Mouse (Mus musculus): ENCODE data around the gene Tns3. TPM values are rescaled to one million over a fixed set of nuclear protein-coding genes. Genes with fewer than 3 reads are reported as not detected.
A peak's percentile ranks its signal among the peaks of the same experiment; 100 is the strongest.

Tns3 gene
- total and polyA plus RNA-seq, 2 experiments: 12.8 to 15.3 TPM

DNA sequence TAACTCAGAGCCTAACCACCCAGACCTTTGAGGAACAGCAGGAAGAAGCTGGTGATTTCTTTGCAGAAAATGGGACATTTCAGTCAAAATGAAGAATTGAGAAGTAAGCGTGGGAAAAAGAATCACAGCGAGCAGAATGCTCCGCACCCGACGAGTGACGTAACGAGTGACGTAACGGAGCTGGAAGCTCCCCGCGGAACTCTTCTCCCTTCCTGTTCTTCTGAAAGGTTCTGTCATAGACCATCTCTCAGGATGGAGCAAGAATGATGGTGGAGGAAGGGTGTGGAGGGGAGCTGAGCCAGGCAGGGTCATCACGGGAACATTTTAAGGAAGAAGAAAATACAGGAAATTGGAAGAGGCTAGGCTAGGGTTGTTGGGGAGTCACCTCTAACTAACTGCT is 54.5 kb downstream of the Tns3 start:
- TF ChIP-seq POLR2A (IDR thresholded peaks at IDR 0.05; ENCODE audit: extremely low read depth, insufficient read depth, low read length): no peak
- no peak for TF ChIP-seq CTCF (IDR thresholded peaks at IDR 0.05; ENCODE audit: low read depth, low read length)
- no peaks in the 10 kb centered on the region for H3K27me3 ChIP-seq (ENCODE audit: control insufficient read depth, insufficient read depth, low read length)
- no peak overlapping the region for H3K4me3 ChIP-seq (ENCODE audit: insufficient read depth, low read depth, low read length)
- WGBS: 71% methylated on average over 12 of the region's 12 CpGs
- no peak overlapping the region for H3K9ac ChIP-seq (ENCODE audit: low read depth, low read length)
- peaks cover 13% of the 10 kb centered on the region for H3K4me1 ChIP-seq (ENCODE audit: control insufficient read depth, insufficient read depth, low read length)
- no peak overlapping the region for H3K27ac ChIP-seq (replicated peaks; ENCODE audit: insufficient read depth, low read depth, low read length)
- H3K79me2 ChIP-seq (ENCODE audit: control insufficient read depth, insufficient read depth, low read length): peaks cover 3% of the 10 kb centered on the region; the same call in 1 of the 2 replicates
- DNase-seq (ENCODE audit: extremely low read depth, low read depth, low spot score): peak; percentile 18
- no peaks in the 10 kb centered on the region for H3K36me3 ChIP-seq (ENCODE audit: control insufficient read depth, insufficient read depth, low read length)

DNA sequence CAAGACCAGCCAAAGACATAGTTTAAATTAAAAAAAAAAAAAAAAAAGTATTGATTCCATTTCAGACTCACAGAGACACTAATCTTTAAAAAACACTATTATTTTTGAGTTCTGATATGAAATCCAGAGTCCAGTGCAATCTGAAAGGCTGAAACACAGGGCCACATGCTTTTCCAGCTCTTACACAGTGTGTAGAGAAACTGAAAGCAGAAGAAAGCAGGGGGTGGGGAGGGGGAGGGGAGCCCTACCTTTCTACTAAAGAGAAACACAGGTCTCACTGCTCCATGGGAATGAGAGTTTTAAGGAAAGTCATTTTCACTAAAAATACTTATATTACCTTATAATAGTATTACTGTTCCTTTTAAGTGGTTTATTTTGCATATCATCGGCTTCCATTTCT is 57.2 kb downstream of the Tns3 start:
- WGBS: 95% methylated on average over 1 of the region's 1 CpGs
- no peaks in the 10 kb centered on the region for H3K36me3 ChIP-seq (ENCODE audit: control insufficient read depth, insufficient read depth, low read length)
- no peak for DNase-seq (ENCODE audit: extremely low read depth, low read depth, low spot score)
- no peak overlapping the region for H3K9ac ChIP-seq (ENCODE audit: low read depth, low read length)
- H3K79me2 ChIP-seq (ENCODE audit: control insufficient read depth, insufficient read depth, low read length): peaks cover 3% of the 10 kb centered on the region; the same call in 1 of the 2 replicates
- H3K27me3 ChIP-seq (ENCODE audit: control insufficient read depth, insufficient read depth, low read length): no peaks in the 10 kb centered on the region
- no peak overlapping the region for H3K27ac ChIP-seq (replicated peaks; ENCODE audit: insufficient read depth, low read depth, low read length)
- no peak for TF ChIP-seq POLR2A (IDR thresholded peaks at IDR 0.05; ENCODE audit: extremely low read depth, insufficient read depth, low read length)
- no peak for TF ChIP-seq CTCF (IDR thresholded peaks at IDR 0.05; ENCODE audit: low read depth, low read length)
- H3K4me3 ChIP-seq (ENCODE audit: insufficient read depth, low read depth, low read length): no peak overlapping the region
- H3K4me1 ChIP-seq (ENCODE audit: control insufficient read depth, insufficient read depth, low read length): peaks cover 13% of the 10 kb centered on the region

GRCm38 (mm10) chr11:8604789-8605569 is 59.4 kb downstream of the Tns3 start:
- H3K4me1 ChIP-seq (ENCODE audit: control insufficient read depth, insufficient read depth, low read length): 0 out of 2 replicates have a peak, but pooled peaks cover 2% of the 10 kb centered on the region
- H3K4me3 ChIP-seq (ENCODE audit: insufficient read depth, low read depth, low read length): no peak overlapping the region
- WGBS: 87% methylated on average over 10 of the region's 10 CpGs
- no peak overlapping the region for H3K27ac ChIP-seq (replicated peaks; ENCODE audit: insufficient read depth, low read depth, low read length)
- peak; percentile 14 for DNase-seq (ENCODE audit: extremely low read depth, low read depth, low spot score)
- H3K36me3 ChIP-seq (ENCODE audit: control insufficient read depth, insufficient read depth, low read length): no peaks in the 10 kb centered on the region
- no peaks in the 10 kb centered on the region for H3K27me3 ChIP-seq (ENCODE audit: control insufficient read depth, insufficient read depth, low read length)
- H3K9ac ChIP-seq (ENCODE audit: low read depth, low read length): no peak overlapping the region
- TF ChIP-seq CTCF (IDR thresholded peaks at IDR 0.05; ENCODE audit: low read depth, low read length): no peak
- TF ChIP-seq POLR2A (IDR thresholded peaks at IDR 0.05; ENCODE audit: extremely low read depth, insufficient read depth, low read length): no peak
- peaks cover 3% of the 10 kb centered on the region; the same call in 1 of the 2 replicates for H3K79me2 ChIP-seq (ENCODE audit: control insufficient read depth, insufficient read depth, low read length)

DNA sequence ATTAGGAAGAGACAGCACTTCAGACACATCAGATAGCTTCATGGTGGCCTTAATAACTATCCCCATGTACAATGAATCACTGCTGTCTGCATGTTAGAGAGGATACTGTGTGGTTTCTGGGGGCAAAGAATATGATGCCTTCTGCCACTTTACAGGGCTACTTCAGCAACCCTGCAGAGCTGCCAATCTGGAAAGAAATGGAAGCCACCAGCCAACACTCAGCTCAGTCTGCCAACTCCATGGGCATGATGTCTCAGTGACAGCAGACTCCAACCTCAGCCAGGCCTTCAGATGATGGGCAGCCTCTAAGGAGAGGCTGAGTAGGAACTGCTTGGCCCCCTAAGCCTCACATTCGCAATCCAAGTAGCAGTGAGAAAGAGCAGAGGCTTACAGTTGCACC is 61.7 kb downstream of the Tns3 start:
- H3K4me1 ChIP-seq (ENCODE audit: control insufficient read depth, insufficient read depth, low read length): no peaks in the 10 kb centered on the region
- WGBS: 96% methylated on average over 1 of the region's 1 CpGs
- no peak overlapping the region for H3K4me3 ChIP-seq (ENCODE audit: insufficient read depth, low read depth, low read length)
- H3K9ac ChIP-seq (ENCODE audit: low read depth, low read length): no peak overlapping the region
- TF ChIP-seq POLR2A (IDR thresholded peaks at IDR 0.05; ENCODE audit: extremely low read depth, insufficient read depth, low read length) (no peak), CTCF (IDR thresholded peaks at IDR 0.05; ENCODE audit: low read depth, low read length) (no peak)
- H3K27me3 ChIP-seq (ENCODE audit: control insufficient read depth, insufficient read depth, low read length): no peaks in the 10 kb centered on the region
- no peak overlapping the region for H3K27ac ChIP-seq (replicated peaks; ENCODE audit: insufficient read depth, low read depth, low read length)
- no peak for DNase-seq (ENCODE audit: extremely low read depth, low read depth, low spot score)
- no peaks in the 10 kb centered on the region; the same call in 1 of the 2 replicates for H3K79me2 ChIP-seq (ENCODE audit: control insufficient read depth, insufficient read depth, low read length)
- no peaks in the 10 kb centered on the region; the same call in 1 of the 2 replicates for H3K36me3 ChIP-seq (ENCODE audit: control insufficient read depth, insufficient read depth, low read length)

DNA sequence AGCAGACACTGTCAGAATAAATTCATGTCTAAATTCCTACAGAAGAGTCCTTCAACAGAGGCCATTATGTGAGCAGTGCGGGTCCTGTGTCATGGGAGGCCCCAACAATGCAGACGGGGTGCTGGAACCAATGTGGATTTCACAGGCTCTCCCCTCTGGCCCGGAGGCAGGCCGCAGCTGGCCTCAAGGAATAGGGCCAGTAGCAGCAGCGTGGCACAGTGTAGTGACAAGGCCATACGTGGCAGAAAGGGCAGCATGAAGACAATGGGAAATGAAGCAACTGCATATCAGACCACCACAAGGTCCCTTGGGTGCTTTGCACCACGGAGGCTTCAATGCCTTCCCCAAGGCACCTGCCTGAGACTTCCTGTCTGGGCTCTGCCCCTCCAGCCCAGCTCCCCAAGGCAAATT is 62.9 kb downstream of the Tns3 start:
- WGBS: 74% methylated on average over 7 of the region's 7 CpGs
- H3K9ac ChIP-seq (ENCODE audit: low read depth, low read length): no peak overlapping the region
- no peaks in the 10 kb centered on the region; the same call in 1 of the 2 replicates for H3K79me2 ChIP-seq (ENCODE audit: control insufficient read depth, insufficient read depth, low read length)
- no peak for DNase-seq (ENCODE audit: extremely low read depth, low read depth, low spot score)
- no peak overlapping the region for H3K27ac ChIP-seq (replicated peaks; ENCODE audit: insufficient read depth, low read depth, low read length)
- no peaks in the 10 kb centered on the region; the same call in 1 of the 2 replicates for H3K36me3 ChIP-seq (ENCODE audit: control insufficient read depth, insufficient read depth, low read length)
- H3K4me3 ChIP-seq (ENCODE audit: insufficient read depth, low read depth, low read length): no peak overlapping the region
- TF ChIP-seq CTCF (IDR thresholded peaks at IDR 0.05; ENCODE audit: low read depth, low read length) (no peak), POLR2A (IDR thresholded peaks at IDR 0.05; ENCODE audit: extremely low read depth, insufficient read depth, low read length) (no peak)
- no peaks in the 10 kb centered on the region for H3K27me3 ChIP-seq (ENCODE audit: control insufficient read depth, insufficient read depth, low read length)
- H3K4me1 ChIP-seq (ENCODE audit: control insufficient read depth, insufficient read depth, low read length): no peaks in the 10 kb centered on the region

GRCm38 (mm10) chr11:8595642-8596041 is 68.7 kb downstream of the Tns3 start:
- Histone ChIP-seq H3K36me3 (ENCODE audit: control insufficient read depth, insufficient read depth, low read length) (no peaks in the 10 kb centered on the region; the same call in 1 of the 2 replicates), H3K4me3 (ENCODE audit: insufficient read depth, low read depth, low read length) (no peak overlapping the region), H3K9ac (ENCODE audit: low read depth, low read length) (no peak overlapping the region), H3K27ac (replicated peaks; ENCODE audit: insufficient read depth, low read depth, low read length) (no peak overlapping the region), H3K4me1 (ENCODE audit: control insufficient read depth, insufficient read depth, low read length) (0 out of 2 replicates have a peak, but pooled peaks cover 1% of the 10 kb centered on the region), H3K79me2 (ENCODE audit: control insufficient read depth, insufficient read depth, low read length) (no peaks in the 10 kb centered on the region), H3K27me3 (ENCODE audit: control insufficient read depth, insufficient read depth, low read length) (no peaks in the 10 kb centered on the region)
- DNase-seq (ENCODE audit: extremely low read depth, low read depth, low spot score): no peak
- WGBS: 79% methylated on average over 5 of the region's 5 CpGs
- TF ChIP-seq CTCF (IDR thresholded peaks at IDR 0.05; ENCODE audit: low read depth, low read length) (no peak), POLR2A (IDR thresholded peaks at IDR 0.05; ENCODE audit: extremely low read depth, insufficient read depth, low read length) (no peak)
